Mouse (Mus musculus) T-cell, adult 2 months (primary cell): ENCODE data around the gene Sh3tc1.

ENCODE experiments used
- DNase-seq: peaks from one replicate; pipeline ENCODE4 v3.0.0; 2022; ENCODE audit warnings: low spot score

The Sh3tc1 gene

GRCm38 (mm10) chr5:35721933-35722332, 17.9 kb downstream of the Sh3tc1 start:
- no peak for DNase-seq

- no peak for DNase-seq
Observed at GRCm38 (mm10) chr5:35719880-35720279, 19.9 kb downstream of the Sh3tc1 start.

GRCm38 (mm10) chr5:35719343-35719742, 20.4 kb downstream of the Sh3tc1 start:
- no peak for DNase-seq

- DNase-seq = no peak
Observed at GRCm38 (mm10) chr5:35718817-35719216, 21.0 kb downstream of the Sh3tc1 start.

GRCm38 (mm10) chr5:35717946-35718345, 21.8 kb downstream of the Sh3tc1 start:
- no peak for DNase-seq

GRCm38 (mm10) chr5:35717455-35717854, 22.3 kb downstream of the Sh3tc1 start:
- no peak for DNase-seq

- no peak for DNase-seq
Observed at GRCm38 (mm10) chr5:35713649-35714354, 26.0 kb downstream of the Sh3tc1 start.

- DNase-seq = no peak
Observed at GRCm38 (mm10) chr5:35712517-35712916, 27.3 kb downstream of the Sh3tc1 start.

GRCm38 (mm10) chr5:35710931-35711330, 28.9 kb downstream of the Sh3tc1 start:
- DNase-seq = no peak

- DNase-seq = no peak
Observed at GRCm38 (mm10) chr5:35710481-35710880, 29.3 kb downstream of the Sh3tc1 start.

GRCm38 (mm10) chr5:35705411-35705810, 34.4 kb downstream of the Sh3tc1 start:
- no peak for DNase-seq

- DNase-seq = no peak
Observed at GRCm38 (mm10) chr5:35703814-35704213, 36.0 kb downstream of the Sh3tc1 start.

- no peak for DNase-seq
Observed at GRCm38 (mm10) chr5:35703183-35703582, 36.6 kb downstream of the Sh3tc1 start.

GRCm38 (mm10) chr5:35702582-35703140, 37.1 kb downstream of the Sh3tc1 start:
- no peak for DNase-seq

GRCm38 (mm10) chr5:35701042-35701441, 38.7 kb downstream of the Sh3tc1 start:
- no peak for DNase-seq

GRCm38 (mm10) chr5:35695815-35696214, 44.0 kb downstream of the Sh3tc1 start:
- DNase-seq = no peak

GRCm38 (mm10) chr5:35693638-35694037, 46.1 kb downstream of the Sh3tc1 start:
- no peak for DNase-seq

- DNase-seq = no peak
Observed at GRCm38 (mm10) chr5:35691246-35691645, 48.5 kb downstream of the Sh3tc1 start.

GRCm38 (mm10) chr5:35690485-35691165, 49.2 kb downstream of the Sh3tc1 start:
- DNase-seq = no peak

GRCm38 (mm10) chr5:35689374-35689773, 50.4 kb downstream of the Sh3tc1 start:
- DNase-seq = no peak

- no peak for DNase-seq
Observed at GRCm38 (mm10) chr5:35688851-35689250, 50.9 kb downstream of the Sh3tc1 start.

GRCm38 (mm10) chr5:35687098-35687497, 52.7 kb downstream of the Sh3tc1 start:
- DNase-seq = no peak

GRCm38 (mm10) chr5:35686336-35686735, 53.5 kb downstream of the Sh3tc1 start:
- no peak for DNase-seq
